Mouse (Mus musculus): ENCODE data around the gene Aqp12. TPM values are rescaled to one million over a fixed set of nuclear protein-coding genes. Genes with fewer than 3 reads are reported as not detected.
"Not testable (repeated sequence)": the region's sequence is repeated elsewhere in the genome, so short reads cannot be mapped to it uniquely, and the experiment has no call there.

Aqp12 gene
- not detected in 2 replicates for polyA plus RNA-seq (2015; fragmentation: Nextera tagmentation; extraction: Ambion mirVana)

GRCm38 (mm10) chr1:93006061-93006460, at the start of gene Aqp12:
Gene Aqp12, plus strand, starts transcription at chr1:93006334.
- ATAC-seq (0 out of 2 replicates have a peak, but pooled peaks have one; percentile 30), DNase-seq (ENCODE audit: low spot score) (no peak)
- H3K36me3 ChIP-seq (ENCODE audit: insufficient read depth, low read length), result no peaks in the 10 kb centered on the region
- no peak within 1 kb of the TSS for H3K9ac ChIP-seq (replicated peaks; ENCODE audit: low read depth)
- H3K9me3 ChIP-seq (ENCODE audit: low read length), result no peaks in the 10 kb centered on the region
- WGBS, result 62% methylated on average over 7 of the region's 7 CpGs
- H3K4me1 ChIP-seq (ENCODE audit: insufficient read depth, low read depth, low read length), result no peaks in the 10 kb centered on the region
- no peak within 1 kb of the TSS for H3K4me3 ChIP-seq (ENCODE audit: low read depth, low read length)
- no peaks in the 10 kb centered on the region for H3K27me3 ChIP-seq (replicated peaks; ENCODE audit: insufficient read depth, low read length)
- no peak within 1 kb of the TSS for H3K27ac ChIP-seq (ENCODE audit: low read length)
- no peak within 1 kb of the TSS for H3K4me2 ChIP-seq (replicated peaks; ENCODE audit: low read depth, low read length)
- TF ChIP-seq CTCF (IDR thresholded peaks at IDR 0.05), result no peak
- TF ChIP-seq EP300 (IDR thresholded peaks at IDR 0.05), result no peak

- H3K27me3 ChIP-seq (replicated peaks; ENCODE audit: insufficient read depth, low read length); H3K9ac ChIP-seq (replicated peaks; ENCODE audit: low read depth); DNase-seq (ENCODE audit: low spot score); H3K4me1 ChIP-seq (ENCODE audit: insufficient read depth, low read depth, low read length); H3K9me3 ChIP-seq (ENCODE audit: low read length); H3K27ac ChIP-seq (ENCODE audit: low read length); H3K36me3 ChIP-seq (ENCODE audit: insufficient read depth, low read length); H3K4me3 ChIP-seq (ENCODE audit: low read depth, low read length): not testable (repeated sequence)
- H3K4me2 ChIP-seq (replicated peaks; ENCODE audit: low read depth, low read length), result peak overlapping the region; percentile 22; the same call in 1 of the 2 replicates
- peak; percentile 71 for TF ChIP-seq CTCF (IDR thresholded peaks at IDR 0.05)
- peak; percentile 70 for TF ChIP-seq EP300 (IDR thresholded peaks at IDR 0.05)
- 5% methylated on average over 7 of the region's 11 CpGs for WGBS
- ATAC-seq, result peak; percentile 66
Measured at GRCm38 (mm10) chr1:92956571-92957335, 49.4 kb upstream of the Aqp12 start.

DNA sequence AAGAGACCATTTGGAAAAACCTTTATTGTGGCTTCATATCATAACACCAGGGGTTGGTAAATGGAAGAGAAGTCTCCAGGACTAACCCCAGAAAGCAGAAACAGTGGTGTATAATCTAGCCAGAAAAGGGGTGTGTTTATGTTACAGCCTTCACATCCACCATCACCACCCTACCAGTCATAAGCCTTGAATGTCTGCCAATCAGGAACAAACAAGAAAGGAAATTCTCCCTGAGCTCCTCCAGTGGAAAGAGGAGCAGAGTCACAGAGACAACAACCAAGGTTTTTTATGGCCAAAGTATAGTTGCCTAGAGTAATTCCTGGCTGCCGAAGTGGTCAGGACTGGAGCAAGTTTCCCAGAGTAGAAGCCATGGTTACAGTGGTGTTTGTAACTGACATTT, 47.1 kb upstream of the Aqp12 start:
- Histone ChIP-seq H3K4me2 (replicated peaks; ENCODE audit: low read depth, low read length) (no peak overlapping the region), H3K36me3 (ENCODE audit: insufficient read depth, low read length) (no peaks in the 10 kb centered on the region), H3K4me3 (ENCODE audit: low read depth, low read length) (no peak overlapping the region), H3K9ac (replicated peaks; ENCODE audit: low read depth) (no peak overlapping the region), H3K9me3 (ENCODE audit: low read length) (no peaks in the 10 kb centered on the region), H3K27ac (ENCODE audit: low read length) (no peak overlapping the region), H3K27me3 (replicated peaks; ENCODE audit: insufficient read depth, low read length) (no peaks in the 10 kb centered on the region), H3K4me1 (ENCODE audit: insufficient read depth, low read depth, low read length) (no peaks in the 10 kb centered on the region)
- no peak for ATAC-seq
- no peak for TF ChIP-seq CTCF (IDR thresholded peaks at IDR 0.05)
- DNase-seq (ENCODE audit: low spot score), result no peak
- 55% methylated on average over 1 of the region's 1 CpGs for WGBS

DNA sequence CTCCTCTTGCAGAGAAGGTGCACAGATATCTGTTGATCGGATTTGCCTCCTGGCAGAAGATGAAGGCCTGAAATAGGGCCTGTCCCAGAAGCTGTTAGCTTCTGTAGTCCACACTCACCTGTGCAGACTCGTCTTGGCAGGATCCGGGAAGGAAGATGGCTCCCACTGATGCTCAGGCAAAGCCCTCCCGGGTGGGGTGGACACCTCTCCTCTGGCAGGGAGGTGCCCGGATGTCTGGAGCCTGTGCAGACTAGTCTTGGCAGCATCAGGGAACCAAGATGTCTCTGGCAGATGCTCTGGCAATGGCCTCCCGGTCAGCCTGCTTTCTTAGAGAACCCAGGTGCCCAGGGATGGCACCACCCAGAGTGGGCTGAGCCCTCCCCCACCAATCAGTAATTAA, 35.3 kb upstream of the Aqp12 start:
- DNase-seq (ENCODE audit: low spot score); H3K9ac ChIP-seq (replicated peaks; ENCODE audit: low read depth); H3K4me3 ChIP-seq (ENCODE audit: low read depth, low read length); H3K9me3 ChIP-seq (ENCODE audit: low read length); H3K4me2 ChIP-seq (replicated peaks; ENCODE audit: low read depth, low read length); H3K4me1 ChIP-seq (ENCODE audit: insufficient read depth, low read depth, low read length); H3K27me3 ChIP-seq (replicated peaks; ENCODE audit: insufficient read depth, low read length); H3K27ac ChIP-seq (ENCODE audit: low read length); H3K36me3 ChIP-seq (ENCODE audit: insufficient read depth, low read length); ATAC-seq: not testable (repeated sequence)
- 88% methylated on average over 6 of the region's 6 CpGs for WGBS

GRCm38 (mm10) chr1:92971879-92972795, 34.0 kb upstream of the Aqp12 start:
- Histone ChIP-seq H3K9ac (replicated peaks; ENCODE audit: low read depth) (no peak overlapping the region), H3K27me3 (replicated peaks; ENCODE audit: insufficient read depth, low read length) (no peaks in the 10 kb centered on the region), H3K27ac (ENCODE audit: low read length) (peak overlapping the region; percentile 20; the same call in 1 of the 2 replicates), H3K4me3 (ENCODE audit: low read depth, low read length) (no peak overlapping the region), H3K4me2 (replicated peaks; ENCODE audit: low read depth, low read length) (no peak overlapping the region), H3K36me3 (ENCODE audit: insufficient read depth, low read length) (no peaks in the 10 kb centered on the region), H3K9me3 (ENCODE audit: low read length) (no peaks in the 10 kb centered on the region), H3K4me1 (ENCODE audit: insufficient read depth, low read depth, low read length) (peaks cover 5% of the 10 kb centered on the region; the same call in 1 of the 2 replicates)
- ATAC-seq, result no peak
- TF ChIP-seq CTCF (IDR thresholded peaks at IDR 0.05), result no peak
- 69% methylated on average over 7 of the region's 7 CpGs for WGBS
- no peak for DNase-seq (ENCODE audit: low spot score)

DNA sequence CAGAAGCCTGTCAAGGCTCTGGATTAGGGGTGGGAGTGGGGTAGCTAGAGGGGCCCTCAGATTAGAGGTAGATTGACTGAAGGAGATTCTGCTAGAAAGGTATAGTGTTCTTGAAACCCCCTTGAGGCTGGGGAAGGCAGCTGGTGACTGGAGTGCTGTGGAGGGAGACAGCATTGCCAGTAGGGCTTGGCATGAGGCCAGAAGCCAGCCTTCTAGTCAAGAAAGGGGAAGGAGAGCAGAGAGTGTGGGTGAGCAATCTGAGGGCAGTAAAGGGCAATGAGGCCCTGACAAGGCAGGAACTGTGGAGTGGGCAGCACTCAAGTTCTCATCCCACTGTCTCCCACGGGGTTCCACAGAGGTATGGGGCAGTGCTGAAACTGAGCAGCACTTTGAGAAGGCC, 33.3 kb upstream of the Aqp12 start:
- WGBS, result 31% methylated on average over 1 of the region's 1 CpGs
- no peaks in the 10 kb centered on the region for H3K27me3 ChIP-seq (replicated peaks; ENCODE audit: insufficient read depth, low read length)
- no peak overlapping the region for H3K4me2 ChIP-seq (replicated peaks; ENCODE audit: low read depth, low read length)
- peak; percentile 21; the same call in 1 of the 2 replicates for TF ChIP-seq CTCF (IDR thresholded peaks at IDR 0.05)
- TF ChIP-seq EP300 (IDR thresholded peaks at IDR 0.05), result no peak
- H3K4me3 ChIP-seq (ENCODE audit: low read depth, low read length), result no peak overlapping the region
- H3K27ac ChIP-seq (ENCODE audit: low read length), result peak overlapping the region; percentile 20; the same call in 1 of the 2 replicates
- H3K4me1 ChIP-seq (ENCODE audit: insufficient read depth, low read depth, low read length), result peaks cover 5% of the 10 kb centered on the region; the same call in 1 of the 2 replicates
- H3K9ac ChIP-seq (replicated peaks; ENCODE audit: low read depth), result no peak overlapping the region
- ATAC-seq (peak; percentile 65), DNase-seq (ENCODE audit: low spot score) (peak; percentile 82)
- no peaks in the 10 kb centered on the region for H3K9me3 ChIP-seq (ENCODE audit: low read length)
- H3K36me3 ChIP-seq (ENCODE audit: insufficient read depth, low read length), result no peaks in the 10 kb centered on the region

Measured in lung, postnatal 0 days (tissue).